Mouse (Mus musculus) kidney, postnatal 14 days (tissue): ENCODE measurements around the gene Pla2g2f.
A peak's percentile ranks its signal among the peaks of the same experiment; 100 is the strongest.

Experiments
- DNase-seq: peaks from one replicate; pipeline ENCODE4 v3.0.0; 2022; ENCODE audit warnings: mixed read lengths

Gene Pla2g2f

GRCm38 (mm10) chr4:138757416-138757815 lies at the start of gene Pla2g2f:
Pla2g2f (minus strand) TSS chr4:138757626.
- DNase-seq, result no peak

- peak; percentile 59 for DNase-seq
These were observed 49.6 kb upstream of the Pla2g2f start for GRCm38 (mm10) chr4:138806920-138807541.

GRCm38 (mm10) chr4:138806160-138806559 lies 48.7 kb upstream of the Pla2g2f start:
- no peak for DNase-seq

GRCm38 (mm10) chr4:138805248-138805647 lies 47.8 kb upstream of the Pla2g2f start:
- no peak for DNase-seq

- no peak for DNase-seq
These were observed 45.5 kb upstream of the Pla2g2f start for GRCm38 (mm10) chr4:138802917-138803316.

GRCm38 (mm10) chr4:138801631-138802030 lies 44.2 kb upstream of the Pla2g2f start:
- DNase-seq, result no peak

- DNase-seq, result peak; percentile 89
These were observed 42.8 kb upstream of the Pla2g2f start for GRCm38 (mm10) chr4:138800134-138800744.

GRCm38 (mm10) chr4:138797217-138797570 lies 39.8 kb upstream of the Pla2g2f start:
- no peak for DNase-seq

GRCm38 (mm10) chr4:138796513-138797216 lies 39.2 kb upstream of the Pla2g2f start:
- no peak for DNase-seq

GRCm38 (mm10) chr4:138794344-138794743 lies 36.9 kb upstream of the Pla2g2f start:
- no peak for DNase-seq

GRCm38 (mm10) chr4:138793276-138793675 lies 35.9 kb upstream of the Pla2g2f start:
- peak; percentile 68 for DNase-seq

GRCm38 (mm10) chr4:138792599-138792998 lies 35.2 kb upstream of the Pla2g2f start:
- peak; percentile 57 for DNase-seq

GRCm38 (mm10) chr4:138791452-138791851 lies 34.0 kb upstream of the Pla2g2f start:
- no peak for DNase-seq

- no peak for DNase-seq
These were observed 31.0 kb upstream of the Pla2g2f start for GRCm38 (mm10) chr4:138788381-138788780.

GRCm38 (mm10) chr4:138786141-138786540 lies 28.7 kb upstream of the Pla2g2f start:
- peak; percentile 64 for DNase-seq

GRCm38 (mm10) chr4:138785721-138786120 lies 28.3 kb upstream of the Pla2g2f start:
- DNase-seq, result no peak

- DNase-seq, result no peak
These were observed 24.7 kb upstream of the Pla2g2f start for GRCm38 (mm10) chr4:138782098-138782497.

GRCm38 (mm10) chr4:138780300-138780699 lies 22.9 kb upstream of the Pla2g2f start:
- DNase-seq, result no peak

- DNase-seq, result no peak
These were observed 20.3 kb upstream of the Pla2g2f start for GRCm38 (mm10) chr4:138777417-138778407.

GRCm38 (mm10) chr4:138775435-138775834 lies 18.0 kb upstream of the Pla2g2f start, which contains the start of gene Pla2g2d:
Pla2g2d (plus strand) TSS chr4:138775735.
- no peak for DNase-seq

- DNase-seq, result no peak
These were observed 15.0 kb upstream of the Pla2g2f start for GRCm38 (mm10) chr4:138772386-138772785.

- DNase-seq, result no peak
These were observed 14.5 kb upstream of the Pla2g2f start for GRCm38 (mm10) chr4:138771970-138772369.

- DNase-seq, result no peak
These were observed 4.8 kb upstream of the Pla2g2f start for GRCm38 (mm10) chr4:138762266-138762665.
